Mouse (Mus musculus) thymus, adult 2 months (tissue): ENCODE measurements around the gene Smarcb1. TPM values are rescaled to one million over a fixed set of nuclear protein-coding genes. Genes with fewer than 3 reads are reported as not detected.

Experiments used
- DNase-seq: peaks from one replicate; pipeline ENCODE4 v3.0.0; 2021
- H3K27ac ChIP-seq: fragments of 200-500 bp; 2 replicates; pipeline ENCODE4 v1.5.1; 2012; ENCODE audit warnings: low read length, control low read depth; ENCODE audit not compliant: control insufficient read depth, insufficient read depth
- H3K27me3 ChIP-seq: fragments of 200-500 bp; 2 replicates; pipeline ENCODE4 v1.6.1; 2012; ENCODE audit warnings: mild to moderate bottlenecking, low read length, moderate library complexity, mixed read lengths; ENCODE audit not compliant: control insufficient read depth, insufficient read depth
- H3K36me3 ChIP-seq: fragments of 200-500 bp; 2 replicates; pipeline ENCODE4 v1.6.1; 2012; ENCODE audit warnings: mild to moderate bottlenecking, low read length, moderate library complexity; ENCODE audit not compliant: control insufficient read depth, insufficient read depth
- H3K4me1 ChIP-seq: fragments of 200-500 bp; replicated peaks from 2 replicates; pipeline ENCODE4 v1.6.1; 2012; ENCODE audit warnings: low read length; ENCODE audit not compliant: control insufficient read depth, insufficient read depth
- H3K4me3 ChIP-seq: fragments of 200-500 bp; 2 replicates; pipeline ENCODE4 v1.5.1; 2012; ENCODE audit warnings: mild to moderate bottlenecking, low read length, control low read depth, moderate library complexity; ENCODE audit not compliant: control insufficient read depth, insufficient read depth
- CTCF ChIP-seq: fragments of 200-500 bp; IDR thresholded peaks from 2 replicates; pipeline ENCODE4 v1.5.1; 2012; ENCODE audit warnings: mild to moderate bottlenecking, control low read depth, low read length, moderate library complexity, borderline replicate concordance; ENCODE audit not compliant: control insufficient read depth, poor library complexity, insufficient read depth; ENCODE audit errors: extremely low read depth
- POLR2A ChIP-seq: fragments of 200-500 bp; IDR thresholded peaks from 2 replicates; pipeline ENCODE4 v1.6.1; 2012; ENCODE audit warnings: mild to moderate bottlenecking, low read length, control low read depth, moderate library complexity; ENCODE audit not compliant: control insufficient read depth, poor library complexity, insufficient read depth; ENCODE audit errors: extremely low read depth
- WGBS: fragments of 180-500 bp; shearing (Covaris S2); methylation state at CpG from one replicate; pipeline ENCODE4 v1.1.7; 2018; 5-methylcytosine and 5-hydroxymethylcytosine counted together
- polyA plus RNA-seq: library from polyadenylated mRNA; depleted of rRNA; stranded (reverse); fragments of >200 nt; gene quantifications from 2 replicates; pipeline ENCODE4 v1.2.3, GENCODE M21; 2012

Smarcb1 gene
- polyA plus RNA-seq, 1 experiment = 63.0 TPM

GRCm38 (mm10) chr10:75856155-75856907, 65.1 kb downstream of the Smarcb1 start:
- Histone ChIP-seq H3K27ac (no peak overlapping the region), H3K4me3 (no peak overlapping the region), H3K4me1 (peaks cover 10% of the 10 kb centered on the region), H3K36me3 (no peaks in the 10 kb centered on the region), H3K27me3 (no peaks in the 10 kb centered on the region)
- no peak for DNase-seq
- TF ChIP-seq POLR2A (no peak), CTCF (no peak)
- 92% methylated on average over 11 of the region's 11 CpGs for WGBS

- no peak for TF ChIP-seq POLR2A
- no peak for TF ChIP-seq CTCF
- Histone ChIP-seq H3K4me1 (peaks cover 7% of the 10 kb centered on the region), H3K36me3 (no peaks in the 10 kb centered on the region), H3K27me3 (no peaks in the 10 kb centered on the region), H3K4me3 (no peak overlapping the region), H3K27ac (no peak overlapping the region)
- WGBS = 97% methylated on average over 15 of the region's 15 CpGs
- DNase-seq = no peak
Observed at GRCm38 (mm10) chr10:75855416-75855981, 65.9 kb downstream of the Smarcb1 start.

- TF ChIP-seq CTCF = no peak
- no peak for TF ChIP-seq POLR2A
- H3K4me1 ChIP-seq = peaks cover 7% of the 10 kb centered on the region
- 85% methylated on average over 6 of the region's 6 CpGs for WGBS
Observed at GRCm38 (mm10) chr10:75854791-75855190, 66.6 kb downstream of the Smarcb1 start.

GRCm38 (mm10) chr10:75854096-75854495, 67.3 kb downstream of the Smarcb1 start:
- TF ChIP-seq CTCF (no peak), POLR2A (no peak)
- H3K27ac ChIP-seq = no peak overlapping the region
- no peak for DNase-seq
- H3K4me1 ChIP-seq = peaks cover 4% of the 10 kb centered on the region
- H3K27me3 ChIP-seq = no peaks in the 10 kb centered on the region
- WGBS = 82% methylated on average over 5 of the region's 5 CpGs
- no peaks in the 10 kb centered on the region for H3K36me3 ChIP-seq
- no peak overlapping the region for H3K4me3 ChIP-seq

More at GRCm38 (mm10) chr10:75854791-75855190, 66.6 kb downstream of the Smarcb1 start:
- Histone ChIP-seq H3K27ac (no peak overlapping the region), H3K4me3 (no peak overlapping the region), H3K27me3 (no peaks in the 10 kb centered on the region), H3K36me3 (no peaks in the 10 kb centered on the region)
- no peak for DNase-seq

- WGBS = 31% methylated on average over 10 of the region's 10 CpGs
- no peaks in the 10 kb centered on the region for H3K36me3 ChIP-seq
- H3K4me1 ChIP-seq = peaks cover 4% of the 10 kb centered on the region; the same call in 1 of the 2 replicates
- peak; percentile 83 for DNase-seq
- no peak overlapping the region for H3K4me3 ChIP-seq
- no peaks in the 10 kb centered on the region for H3K27me3 ChIP-seq
- no peak for TF ChIP-seq POLR2A
- TF ChIP-seq CTCF = no peak
- no peak overlapping the region for H3K27ac ChIP-seq
Observed at GRCm38 (mm10) chr10:75853452-75853851, 68.0 kb downstream of the Smarcb1 start.

GRCm38 (mm10) chr10:75852539-75853125, 68.8 kb downstream of the Smarcb1 start:
- TF ChIP-seq POLR2A = no peak
- no peak for TF ChIP-seq CTCF
- peaks cover 10% of the 10 kb centered on the region for H3K4me1 ChIP-seq
- no peaks in the 10 kb centered on the region for H3K36me3 ChIP-seq
- no peak for DNase-seq
- H3K4me3 ChIP-seq = no peak overlapping the region
- 98% methylated on average over 12 of the region's 12 CpGs for WGBS
- no peaks in the 10 kb centered on the region for H3K27me3 ChIP-seq
- no peak overlapping the region for H3K27ac ChIP-seq

- no peak for DNase-seq
- WGBS = 85% methylated on average over 3 of the region's 3 CpGs
- peaks cover 10% of the 10 kb centered on the region for H3K4me1 ChIP-seq
- no peaks in the 10 kb centered on the region for H3K36me3 ChIP-seq
- no peak overlapping the region for H3K4me3 ChIP-seq
- no peak overlapping the region for H3K27ac ChIP-seq
- TF ChIP-seq CTCF (no peak), POLR2A (no peak)
- no peaks in the 10 kb centered on the region for H3K27me3 ChIP-seq
Observed at GRCm38 (mm10) chr10:75851681-75852080, 69.7 kb downstream of the Smarcb1 start.
